Mouse (Mus musculus) hindbrain, embryonic 16.5 days (tissue): ENCODE measurements around the gene Nipbl. TPM values are rescaled to one million over a fixed set of nuclear protein-coding genes. Genes with fewer than 3 reads are reported as not detected.

ENCODE experiments used
- ATAC-seq: fragments of 200-750 bp; cut with Nextera tagmentation; 2 replicates; pipeline ENCODE4 v1.8.0; 2017; ENCODE audit warnings: moderate TSS enrichment, moderate library complexity
- H3K27ac ChIP-seq: fragments of 300-500 bp; sonication (generic); 2 replicates; pipeline ENCODE4 v1.5.1; 2014; ENCODE audit warnings: low read depth, mild to moderate bottlenecking, control low read depth, low read length, moderate library complexity
- H3K27me3 ChIP-seq: fragments of 300-500 bp; sonication (generic); replicated peaks from 2 replicates; pipeline ENCODE4 v1.6.1; 2014; ENCODE audit warnings: low read length; ENCODE audit not compliant: control insufficient read depth, insufficient read depth
- H3K36me3 ChIP-seq: fragments of 300-500 bp; sonication (generic); 2 replicates; pipeline ENCODE4 v1.6.1; 2014; ENCODE audit warnings: mild to moderate bottlenecking, low read length, moderate library complexity, mixed read lengths; ENCODE audit not compliant: control insufficient read depth, insufficient read depth
- H3K4me1 ChIP-seq: fragments of 300-500 bp; sonication (generic); 2 replicates; pipeline ENCODE4 v1.6.1; 2014; ENCODE audit warnings: low read depth, low read length; ENCODE audit not compliant: control insufficient read depth, insufficient read depth
- H3K4me2 ChIP-seq: fragments of 300-500 bp; sonication (generic); 2 replicates; pipeline ENCODE4 v1.6.1; 2014; ENCODE audit warnings: mild to moderate bottlenecking, low read length, control low read depth, moderate library complexity
- H3K4me3 ChIP-seq: fragments of 300-500 bp; sonication (generic); 2 replicates; pipeline ENCODE4 v1.5.1; 2014; ENCODE audit warnings: mild to moderate bottlenecking, low read length, control low read depth, moderate library complexity
- H3K9ac ChIP-seq: fragments of 300-500 bp; sonication (generic); 2 replicates; pipeline ENCODE4 v1.6.1; 2014; ENCODE audit warnings: low read depth, mild to moderate bottlenecking, control low read depth, low read length, moderate library complexity
- H3K9me3 ChIP-seq: fragments of 300-500 bp; sonication (generic); 2 replicates; pipeline ENCODE4 v1.6.1; 2014; ENCODE audit warnings: mild to moderate bottlenecking, low read length, moderate library complexity; ENCODE audit not compliant: control insufficient read depth
- WGBS: fragments of 180-500 bp; shearing (Covaris S2); extraction: QIAGEN DNeasy Blood & Tissue Kit; methylation state at CpG from one replicate; pipeline ENCODE4 v1.1.7; 2014; 5-methylcytosine and 5-hydroxymethylcytosine counted together
- polyA plus RNA-seq: library from polyadenylated mRNA; unstranded; fragments of >200 nt; fragmentation: Nextera tagmentation; extraction: Ambion mirVana; gene quantifications from 2 replicates; pipeline ENCODE4 v1.2.1, GENCODE M21; 2015

Gene Nipbl
- polyA plus RNA-seq, 1 experiment from 2014 or later, result 12.1 TPM

- Histone ChIP-seq H3K36me3 (peaks cover 15% of the 10 kb centered on the region), H3K4me2 (no peak overlapping the region)
- 93% methylated on average over 3 of the region's 3 CpGs for WGBS
Measured at GRCm38 (mm10) chr15:8331547-8331946, 112.7 kb downstream of the Nipbl start.

DNA sequence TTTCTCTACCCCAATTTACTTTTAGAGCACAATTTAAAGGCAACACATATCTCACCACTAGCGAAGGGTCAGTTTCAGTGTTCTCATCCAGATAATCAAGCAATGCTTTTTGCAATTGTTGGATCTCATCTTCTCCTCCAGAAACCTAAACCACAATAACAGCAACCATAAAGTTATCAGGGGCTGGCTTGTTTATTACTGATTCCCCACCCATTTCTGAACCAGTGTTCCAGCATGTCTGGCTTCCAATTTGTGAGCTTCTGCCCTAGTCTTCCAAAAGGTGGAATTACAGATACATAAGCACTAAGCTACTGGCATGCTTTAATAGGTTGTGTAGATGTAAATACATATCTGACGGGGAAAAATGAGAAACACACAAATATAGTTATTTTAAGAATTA is 118.6 kb downstream of the Nipbl start:
- no peak overlapping the region for H3K27ac ChIP-seq
- peaks cover 22% of the 10 kb centered on the region for H3K36me3 ChIP-seq
- no peak overlapping the region for H3K4me2 ChIP-seq
- WGBS, result 97% methylated on average over 2 of the region's 2 CpGs
- no peaks in the 10 kb centered on the region for H3K4me1 ChIP-seq
- ATAC-seq, result no peak
- no peak overlapping the region for H3K9ac ChIP-seq
- H3K4me3 ChIP-seq, result no peak overlapping the region
- no peaks in the 10 kb centered on the region for H3K27me3 ChIP-seq
- no peaks in the 10 kb centered on the region for H3K9me3 ChIP-seq

More at GRCm38 (mm10) chr15:8331547-8331946, 112.7 kb downstream of the Nipbl start:
- H3K9me3 ChIP-seq, result no peaks in the 10 kb centered on the region
- no peaks in the 10 kb centered on the region for H3K4me1 ChIP-seq
- H3K4me3 ChIP-seq, result no peak overlapping the region
- H3K27ac ChIP-seq, result no peak overlapping the region
- no peak overlapping the region for H3K9ac ChIP-seq
- ATAC-seq, result no peak
- H3K27me3 ChIP-seq, result no peaks in the 10 kb centered on the region

GRCm38 (mm10) chr15:8324833-8325232 is 119.4 kb downstream of the Nipbl start:
- Histone ChIP-seq H3K9me3 (no peaks in the 10 kb centered on the region), H3K27ac (no peak overlapping the region), H3K4me1 (no peaks in the 10 kb centered on the region), H3K36me3 (peaks cover 22% of the 10 kb centered on the region), H3K4me2 (no peak overlapping the region), H3K27me3 (no peaks in the 10 kb centered on the region), H3K4me3 (no peak overlapping the region), H3K9ac (no peak overlapping the region)
- no peak for ATAC-seq
- 95% methylated on average over 2 of the region's 2 CpGs for WGBS

DNA sequence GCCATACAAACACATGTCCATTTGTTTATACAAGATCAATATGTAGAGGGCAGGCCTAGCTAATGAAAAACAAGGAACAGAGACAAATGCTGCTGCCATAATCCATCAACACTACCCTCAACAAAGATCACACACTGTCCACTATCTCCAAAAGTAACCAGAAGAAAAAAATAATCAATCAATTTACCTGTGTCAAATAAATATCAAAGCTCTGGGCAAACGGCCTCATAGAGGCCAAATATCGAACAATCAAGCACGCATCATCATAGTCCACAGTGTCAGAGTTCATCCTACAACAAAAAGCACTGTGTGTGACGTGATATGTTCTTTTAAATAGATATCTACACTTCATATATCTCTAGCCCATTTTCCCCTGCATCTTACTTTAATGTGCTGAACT is 120.2 kb downstream of the Nipbl start:
- Histone ChIP-seq H3K4me1 (no peaks in the 10 kb centered on the region), H3K9ac (no peak overlapping the region), H3K4me2 (no peak overlapping the region), H3K27ac (no peak overlapping the region), H3K4me3 (no peak overlapping the region), H3K9me3 (no peaks in the 10 kb centered on the region), H3K36me3 (peaks cover 21% of the 10 kb centered on the region), H3K27me3 (no peaks in the 10 kb centered on the region)
- 92% methylated on average over 4 of the region's 4 CpGs for WGBS
- ATAC-seq, result no peak

DNA sequence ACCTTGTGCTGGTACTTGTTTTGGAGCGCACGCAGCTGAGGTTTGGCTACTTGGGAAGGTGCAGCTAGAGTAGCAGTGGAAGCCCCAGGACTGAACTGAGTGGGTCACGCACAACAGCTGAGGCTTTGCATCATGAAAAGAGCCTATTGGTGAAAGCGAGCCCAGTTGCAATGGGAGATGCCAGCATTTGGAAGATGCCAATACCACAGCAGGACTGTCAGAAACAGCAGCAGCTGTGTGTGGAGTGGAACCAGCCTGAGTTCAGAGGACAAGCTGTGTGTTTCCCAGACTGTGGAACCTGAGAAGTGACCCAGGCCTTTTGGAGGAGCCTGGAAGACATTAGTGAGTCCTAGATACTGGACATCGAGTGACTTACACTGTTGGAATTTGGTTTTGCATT is 122.8 kb downstream of the Nipbl start:
- ATAC-seq, result no peak
- H3K4me2 ChIP-seq, result no peak overlapping the region
- no peak overlapping the region for H3K4me3 ChIP-seq
- H3K27ac ChIP-seq, result no peak overlapping the region
- H3K9me3 ChIP-seq, result no peaks in the 10 kb centered on the region
- no peaks in the 10 kb centered on the region for H3K27me3 ChIP-seq
- H3K9ac ChIP-seq, result no peak overlapping the region
- peaks cover 19% of the 10 kb centered on the region for H3K36me3 ChIP-seq
- 95% methylated on average over 5 of the region's 5 CpGs for WGBS
- H3K4me1 ChIP-seq, result no peaks in the 10 kb centered on the region

GRCm38 (mm10) chr15:8319191-8319590 is 125.1 kb downstream of the Nipbl start:
- no peaks in the 10 kb centered on the region for H3K9me3 ChIP-seq
- H3K27me3 ChIP-seq, result no peaks in the 10 kb centered on the region
- no peak overlapping the region for H3K27ac ChIP-seq
- 93% methylated on average over 5 of the region's 5 CpGs for WGBS
- H3K4me2 ChIP-seq, result no peak overlapping the region
- peaks cover 11% of the 10 kb centered on the region for H3K36me3 ChIP-seq
- H3K9ac ChIP-seq, result no peak overlapping the region
- H3K4me1 ChIP-seq, result no peaks in the 10 kb centered on the region
- ATAC-seq, result no peak
- H3K4me3 ChIP-seq, result no peak overlapping the region

- Histone ChIP-seq H3K27ac (no peak overlapping the region), H3K36me3 (peaks cover 8% of the 10 kb centered on the region; the same call in 1 of the 2 replicates), H3K27me3 (no peaks in the 10 kb centered on the region), H3K9ac (no peak overlapping the region), H3K9me3 (no peaks in the 10 kb centered on the region), H3K4me1 (no peaks in the 10 kb centered on the region), H3K4me3 (no peak overlapping the region), H3K4me2 (no peak overlapping the region)
- WGBS, result 85% methylated on average over 4 of the region's 4 CpGs
- ATAC-seq, result no peak
Measured at GRCm38 (mm10) chr15:8317381-8317780, 126.9 kb downstream of the Nipbl start.

DNA sequence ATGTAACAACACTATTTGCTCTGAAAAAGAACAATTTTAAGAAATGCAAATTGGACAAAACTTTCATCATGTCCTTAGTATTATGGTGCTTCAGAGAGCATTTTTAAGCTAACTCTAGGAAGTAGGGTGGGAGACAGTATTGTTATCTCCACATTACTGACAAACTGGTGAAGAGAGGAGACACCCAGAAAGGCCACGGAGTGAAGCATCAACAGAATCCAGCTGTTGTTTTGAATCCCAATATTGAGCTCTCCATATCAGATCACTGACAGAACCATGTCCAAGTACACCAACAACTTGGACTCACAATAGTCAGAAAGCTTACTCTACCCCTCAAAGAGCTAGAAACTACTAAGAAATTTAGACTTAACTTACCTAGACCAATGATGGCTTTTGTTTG is 138.8 kb downstream of the Nipbl start:
- Histone ChIP-seq H3K4me1 (no peaks in the 10 kb centered on the region), H3K9me3 (no peaks in the 10 kb centered on the region), H3K4me2 (no peak overlapping the region), H3K27ac (no peak overlapping the region), H3K4me3 (no peak overlapping the region), H3K27me3 (no peaks in the 10 kb centered on the region), H3K9ac (no peak overlapping the region), H3K36me3 (peaks cover 45% of the 10 kb centered on the region)
- ATAC-seq, result no peak
- 90% methylated on average over 1 of the region's 1 CpGs for WGBS

GRCm38 (mm10) chr15:8302944-8303343 is 141.3 kb downstream of the Nipbl start:
- H3K27me3 ChIP-seq, result no peaks in the 10 kb centered on the region
- ATAC-seq, result no peak
- no peak overlapping the region for H3K4me3 ChIP-seq
- H3K9ac ChIP-seq, result no peak overlapping the region
- no peaks in the 10 kb centered on the region for H3K9me3 ChIP-seq
- no peaks in the 10 kb centered on the region for H3K4me1 ChIP-seq
- H3K27ac ChIP-seq, result no peak overlapping the region
- peaks cover 47% of the 10 kb centered on the region for H3K36me3 ChIP-seq
- 94% methylated on average over 10 of the region's 10 CpGs for WGBS
- H3K4me2 ChIP-seq, result no peak overlapping the region

- H3K36me3 ChIP-seq, result peaks cover 42% of the 10 kb centered on the region
- no peak for ATAC-seq
- 98% methylated on average over 6 of the region's 6 CpGs for WGBS
Measured at GRCm38 (mm10) chr15:8294150-8294549, 150.1 kb downstream of the Nipbl start.

More at GRCm38 (mm10) chr15:8294150-8294549, 150.1 kb downstream of the Nipbl start:
- H3K4me2 ChIP-seq, result no peak overlapping the region
- no peak overlapping the region for H3K27ac ChIP-seq
- no peaks in the 10 kb centered on the region for H3K27me3 ChIP-seq
- no peaks in the 10 kb centered on the region for H3K4me1 ChIP-seq
- no peak overlapping the region for H3K9ac ChIP-seq
- no peaks in the 10 kb centered on the region for H3K9me3 ChIP-seq
- H3K4me3 ChIP-seq, result no peak overlapping the region
